Mouse (Mus musculus): ENCODE results near the gene Cemip. TPM values are rescaled to one million over a fixed set of nuclear protein-coding genes. Genes with fewer than 3 reads are reported as not detected.
A peak's percentile ranks its signal among the peaks of the same experiment; 100 is the strongest.
"Not testable (repeated sequence)": the region's sequence is repeated elsewhere in the genome, so short reads cannot be mapped to it uniquely, and the experiment has no call there.

The Cemip gene
- total and polyA plus RNA-seq, 3 experiments: under 0.01 TPM; not detected in 2

GRCm38 (mm10) chr7:83891433-83892332 is 194.6 kb downstream of the Cemip start (continued):
- peak; percentile 24; the same call in 1 of the 2 replicates for TF ChIP-seq ETS1 (conservative IDR thresholded peaks at IDR 0.05; ENCODE audit: low read depth, low read length)
- TF ChIP-seq MEF2A (IDR thresholded peaks at IDR 0.05; ENCODE audit: borderline replicate concordance, low read depth, low read length): peak; percentile 22; the same call in 1 of the 2 replicates
- no peak for TF ChIP-seq JUN (IDR thresholded peaks at IDR 0.05; ENCODE audit: insufficient read depth, low read depth, low read length)
- peak; percentile 94 for TF ChIP-seq NELFE (IDR thresholded peaks at IDR 0.05; ENCODE audit: low read depth, low read length)
- TF ChIP-seq TBP (conservative IDR thresholded peaks at IDR 0.05; ENCODE audit: low read depth, low read length): peak; percentile 76; the same call in 1 of the 2 replicates
- no peak for TF ChIP-seq MAFK (IDR thresholded peaks at IDR 0.05; ENCODE audit: insufficient replicate concordance, low read length)
- TF ChIP-seq CTCF (conservative IDR thresholded peaks at IDR 0.05 in 1 of 2, IDR thresholded peaks at IDR 0.05 in 1 of 2; ENCODE audit: low read depth in 2 of 2, low read length in 2 of 2): no peak
- no peak for TF ChIP-seq PAX5 (IDR thresholded peaks at IDR 0.05; ENCODE audit: low read length)
- TF ChIP-seq EP300 (IDR thresholded peaks at IDR 0.05; ENCODE audit: low read length): no peak

GRCm38 (mm10) chr7:83889946-83890345 is 196.4 kb downstream of the Cemip start:
- dilution Hi-C loops (cut with MboI; ENCODE audit: extremely low pct_ligation_motif_present, extremely low pct_unique_long_range_greater_than_20kb, low sequenced_read_pairs); H3K27me3 ChIP-seq (replicated peaks); H3K36me3 ChIP-seq (replicated peaks in 1 of 2; ENCODE audit: control insufficient read depth in 1 of 2, insufficient read depth in 1 of 2, low read length in 1 of 2); H3K4me3 ChIP-seq (replicated peaks in 1 of 3; ENCODE audit: low read depth in 2 of 3, low read length in 2 of 3, poor library complexity in 1 of 3); DNase-seq (ENCODE audit: extremely low read depth); H3K9ac ChIP-seq (ENCODE audit: insufficient read depth, low read depth); H3K27ac ChIP-seq (ENCODE audit: insufficient read depth, low read depth); H3K4me2 ChIP-seq (ENCODE audit: insufficient read depth, low read depth, poor library complexity, severe bottlenecking); H3K9me3 ChIP-seq (replicated peaks; ENCODE audit: low read length): not testable (repeated sequence)
- peak; percentile 31; the same call in 1 of the 2 replicates for TF ChIP-seq ZNF384 (IDR thresholded peaks at IDR 0.05; ENCODE audit: low read depth, low read length)
- Histone ChIP-seq H3K79me2 (replicated peaks; ENCODE audit: control insufficient read depth, extremely low read depth, insufficient read depth, poor library complexity, severe bottlenecking) (peaks cover 18% of the 10 kb centered on the region), H3K4me1 (ENCODE audit: control insufficient read depth in 1 of 2, insufficient read depth in 2 of 2) (peaks cover 0 to 43% of the 10 kb centered on the region in 2 experiments; a peak in 3 of 4 replicates)
- in situ Hi-C loops (cut with MboI; ENCODE audit: low pct_ligation_motif_present, low pct_unique_long_range_greater_than_20kb, low sequenced_read_pairs): loop anchor here (25.0 kb wide), 1 partner anchor 228 kb away; no protein-coding TSS in a partner anchor

GRCm38 (mm10) chr7:83889383-83889782 is 196.9 kb downstream of the Cemip start:
- peaks cover 6% of the 10 kb centered on the region for H3K9me3 ChIP-seq (replicated peaks; ENCODE audit: low read length)
- TF ChIP-seq ZNF384 (IDR thresholded peaks at IDR 0.05; ENCODE audit: low read depth, low read length) (peak; percentile 68), PAX5 (IDR thresholded peaks at IDR 0.05; ENCODE audit: low read length) (no peak), UBTF (IDR thresholded peaks at IDR 0.05; ENCODE audit: low read depth, low read length) (no peak), MAX (IDR thresholded peaks at IDR 0.05; ENCODE audit: low read length) (no peak), USF1 (IDR thresholded peaks at IDR 0.05; ENCODE audit: low read depth, low read length) (peak; percentile 31; the same call in 1 of the 2 replicates), MXI1 (IDR thresholded peaks at IDR 0.05; ENCODE audit: low read depth, low read length) (no peak), BHLHE40 (IDR thresholded peaks at IDR 0.05; ENCODE audit: low read depth, low read length) (peak; percentile 66), SIN3A (IDR thresholded peaks at IDR 0.05; ENCODE audit: low read length) (no peak), ETS1 (conservative IDR thresholded peaks at IDR 0.05; ENCODE audit: low read depth, low read length) (peak; percentile 42), MEF2A (IDR thresholded peaks at IDR 0.05; ENCODE audit: borderline replicate concordance, low read depth, low read length) (no peak), CTCF (conservative IDR thresholded peaks at IDR 0.05 in 1 of 2, IDR thresholded peaks at IDR 0.05 in 1 of 2; ENCODE audit: low read depth in 2 of 2, low read length in 2 of 2) (no peak), TCF12 (IDR thresholded peaks at IDR 0.05; ENCODE audit: low read depth, low read length) (no peak), RCOR1 (conservative IDR thresholded peaks at IDR 0.05; ENCODE audit: low read depth, low read length) (no peak), CHD1 (IDR thresholded peaks at IDR 0.05; ENCODE audit: low read depth, low read length) (no peak), GABPA (IDR thresholded peaks at IDR 0.05; ENCODE audit: insufficient replicate concordance, low read depth, low read length) (no peak), ZC3H11A (IDR thresholded peaks at IDR 0.05; ENCODE audit: low read depth, low read length) (no peak), MAFK (IDR thresholded peaks at IDR 0.05; ENCODE audit: insufficient replicate concordance, low read length) (no peak), HCFC1 (IDR thresholded peaks at IDR 0.05; ENCODE audit: low read depth, low read length) (no peak), JUN (IDR thresholded peaks at IDR 0.05; ENCODE audit: insufficient read depth, low read depth, low read length) (no peak), NELFE (IDR thresholded peaks at IDR 0.05; ENCODE audit: low read depth, low read length) (no peak), SMC3 (IDR thresholded peaks at IDR 0.05; ENCODE audit: low read depth, low read length) (no peak)
- H3K4me3 ChIP-seq (replicated peaks in 1 of 3; ENCODE audit: low read depth in 2 of 3, low read length in 2 of 3, poor library complexity in 1 of 3): no peak overlapping the region
- no peak overlapping the region for H3K4me2 ChIP-seq (ENCODE audit: insufficient read depth, low read depth, poor library complexity, severe bottlenecking)
- H3K27me3 ChIP-seq (replicated peaks): no peaks in the 10 kb centered on the region
- H3K27ac ChIP-seq (ENCODE audit: insufficient read depth, low read depth): no peak overlapping the region
- peaks cover 15% of the 10 kb centered on the region for H3K79me2 ChIP-seq (replicated peaks; ENCODE audit: control insufficient read depth, extremely low read depth, insufficient read depth, poor library complexity, severe bottlenecking)
- H3K36me3 ChIP-seq (replicated peaks in 1 of 2; ENCODE audit: control insufficient read depth in 1 of 2, insufficient read depth in 1 of 2, low read length in 1 of 2): peaks cover under 1 to 2% of the 10 kb centered on the region in 2 experiments
- peaks cover 0 to 43% of the 10 kb centered on the region in 2 experiments; a peak in 3 of 4 replicates for H3K4me1 ChIP-seq (ENCODE audit: control insufficient read depth in 1 of 2, insufficient read depth in 2 of 2)
- dilution Hi-C loops (cut with MboI; ENCODE audit: extremely low pct_ligation_motif_present, extremely low pct_unique_long_range_greater_than_20kb, low sequenced_read_pairs): no loop called here
- DNase-seq (ENCODE audit: extremely low read depth): peak; percentile 45
- H3K9ac ChIP-seq (ENCODE audit: insufficient read depth, low read depth): no peak overlapping the region
- in situ Hi-C loops (cut with MboI; ENCODE audit: low pct_ligation_motif_present, low pct_unique_long_range_greater_than_20kb, low sequenced_read_pairs): loop anchor here (25.0 kb wide), 1 partner anchor 227 kb away; no protein-coding TSS in a partner anchor

All from CH12.LX (cell line).